Mouse (Mus musculus) cerebellum, adult 2 months (tissue): ENCODE data around the gene Mllt10.

ENCODE experiments used
- CTCF ChIP-seq: fragments of 200-500 bp; IDR thresholded peaks from 2 replicates; pipeline ENCODE4 v1.5.1; 2011; ENCODE audit warnings: low read depth, mild to moderate bottlenecking, control low read depth, low read length, moderate library complexity, borderline replicate concordance; ENCODE audit not compliant: insufficient read depth
- POLR2A ChIP-seq: fragments of 200-500 bp; IDR thresholded peaks from 2 replicates; pipeline ENCODE4 v1.6.1; 2011; ENCODE audit warnings: low read length, control low read depth, borderline replicate concordance; ENCODE audit not compliant: insufficient read depth

DNA sequence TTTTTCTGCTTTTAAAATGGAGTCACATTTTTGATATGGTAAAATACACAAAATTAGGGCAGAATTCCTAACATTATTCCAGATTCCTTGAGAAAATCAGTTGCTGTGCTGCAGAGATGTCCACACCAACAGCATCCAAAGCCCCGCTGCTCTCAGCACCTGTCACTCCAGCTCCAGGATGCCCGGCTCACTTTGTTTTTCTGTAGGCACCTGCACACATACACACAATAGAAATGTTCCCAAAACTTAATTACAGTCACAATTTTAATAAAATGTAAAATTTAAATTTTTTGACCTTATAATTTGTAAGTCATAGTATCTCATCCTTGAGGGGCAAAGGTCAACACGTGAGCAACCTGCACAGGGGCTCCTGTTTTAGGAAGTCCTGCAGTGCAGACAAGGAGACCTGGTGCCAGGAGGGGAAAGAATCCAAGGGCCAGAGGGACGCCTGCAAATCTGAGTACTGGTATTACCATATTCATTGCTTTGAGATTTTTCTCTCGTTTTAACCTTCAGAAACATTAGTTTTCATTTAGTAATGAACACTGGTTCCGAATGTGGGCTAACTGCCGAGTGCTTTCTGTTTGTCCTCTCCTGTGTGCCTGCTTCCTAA, 154.3 kb downstream of the Mllt10 start:
- TF ChIP-seq CTCF, result no peak
- no peak for TF ChIP-seq POLR2A
